Mouse (Mus musculus): ENCODE measurements around the gene St7. TPM values are rescaled to one million over a fixed set of nuclear protein-coding genes. Genes with fewer than 3 reads are reported as not detected.

St7 gene
- total RNA-seq, 2 experiments from 2014 or later = 33.5 to 35.9 TPM

- no peak for DNase-seq
Measured at GRCm38 (mm10) chr6:17720022-17720421, 27.3 kb downstream of the St7 start.

GRCm38 (mm10) chr6:17721706-17722105 is 29.0 kb downstream of the St7 start:
- DNase-seq = no peak

- peak; percentile 75 for DNase-seq
Measured at GRCm38 (mm10) chr6:17725841-17726460, 33.2 kb downstream of the St7 start.

- no peak for DNase-seq
Measured at GRCm38 (mm10) chr6:17727241-17727640, 34.5 kb downstream of the St7 start.

- no peak for DNase-seq
Measured at GRCm38 (mm10) chr6:17727891-17728790, 35.4 kb downstream of the St7 start.

GRCm38 (mm10) chr6:17730122-17730521 is 37.4 kb downstream of the St7 start:
- no peak for DNase-seq

- DNase-seq = no peak
Measured at GRCm38 (mm10) chr6:17731694-17732093, 39.0 kb downstream of the St7 start.

- no peak for DNase-seq
Measured at GRCm38 (mm10) chr6:17733951-17734411, 41.2 kb downstream of the St7 start.

- no peak for DNase-seq
Measured at GRCm38 (mm10) chr6:17737262-17737948, 44.7 kb downstream of the St7 start.

GRCm38 (mm10) chr6:17740128-17740527 is 47.4 kb downstream of the St7 start:
- no peak for DNase-seq

GRCm38 (mm10) chr6:17741639-17742038 is 48.9 kb downstream of the St7 start:
- DNase-seq = no peak

- DNase-seq = no peak
Measured at GRCm38 (mm10) chr6:17742209-17742608, 49.5 kb downstream of the St7 start.

- DNase-seq = no peak
Measured at GRCm38 (mm10) chr6:17743325-17743724, 50.6 kb downstream of the St7 start.

GRCm38 (mm10) chr6:17747724-17748123 is 55.0 kb downstream of the St7 start:
- no peak for DNase-seq

- peak; percentile 73 for DNase-seq
Measured at GRCm38 (mm10) chr6:17748866-17749582, 56.3 kb downstream of the St7 start.

- no peak for DNase-seq
Measured at GRCm38 (mm10) chr6:17749596-17749995, 56.9 kb downstream of the St7 start.

- no peak for DNase-seq
Measured at GRCm38 (mm10) chr6:17750041-17750660, 57.4 kb downstream of the St7 start.

GRCm38 (mm10) chr6:17750957-17751356 is 58.2 kb downstream of the St7 start:
- DNase-seq = no peak

GRCm38 (mm10) chr6:17755902-17756301 is 63.2 kb downstream of the St7 start:
- DNase-seq = no peak

- no peak for DNase-seq
Measured at GRCm38 (mm10) chr6:17758568-17758967, 65.8 kb downstream of the St7 start.

GRCm38 (mm10) chr6:17763963-17764659 is 71.4 kb downstream of the St7 start:
- DNase-seq = no peak

Measured in heart, postnatal 4 days (tissue).